7 mouse cellular contexts compared by ENCODE assay signal in genomic region chr13:21833461-21833860, GRCm38 (mm10). TPM values are rescaled to one million over a fixed set of nuclear protein-coding genes. Genes with fewer than 3 reads are reported as not detected.
DNase-seq lines count a peak whose midpoint lies in the region; ATAC-seq and TF ChIP-seq lines count a peak whose summit lies in the region.
"Not testable (repeated sequence)": the region's sequence is repeated elsewhere in the genome, so short reads cannot be mapped to it uniquely, and the experiment has no call there.

Gene Hist1h2ap, minus strand, starts transcription at chr13:21833507.
Gene Hist1h2br, plus strand, starts transcription at chr13:21833743.

- peak; percentile 97 for ATAC-seq in forebrain, embryonic 13.5 days
- ATAC-seq in heart, embryonic 13.5 days (ENCODE audit: extremely low read depth, insufficient number of reproducible peaks, low FRiP score, low TSS enrichment), result peak; percentile 87
- ATAC-seq in hindbrain, postnatal 0 days, result peak; percentile 96
- ATAC-seq in liver, embryonic 15.5 days (ENCODE audit: insufficient read depth), result peak; percentile 84
- peak; percentile 96 for ATAC-seq in midbrain, postnatal 0 days (ENCODE audit: low FRiP score)

- TF ChIP-seq CTCF in hindbrain, postnatal 0 days (IDR thresholded peaks at IDR 0.05; ENCODE audit: low read depth); midbrain, postnatal 0 days (IDR thresholded peaks at IDR 0.05): not testable (repeated sequence)

- WGBS in forebrain, embryonic 13.5 days, result no CpG with 5 or more reads among the region's 24 CpGs
- WGBS in heart, embryonic 13.5 days, result no CpG with 5 or more reads among the region's 24 CpGs
- WGBS in hindbrain, postnatal 0 days, result no CpG with 5 or more reads among the region's 24 CpGs
- no CpG with 5 or more reads among the region's 24 CpGs for WGBS in liver, embryonic 15.5 days (ENCODE audit: insufficient replicate concordance)
- whole genome bisulfite sequencing in midbrain, postnatal 0 days, result no CpG with 5 or more reads among the region's 24 CpGs

- not testable (repeated sequence) for H3K36me3 ChIP-seq in forebrain, embryonic 13.5 days (ENCODE audit: poor library complexity, severe bottlenecking); heart, embryonic 13.5 days; hindbrain, postnatal 0 days (ENCODE audit: insufficient read depth, low read length); liver, embryonic 15.5 days (replicated peaks); midbrain, postnatal 0 days (ENCODE audit: insufficient read depth, low read length)

- H3K9me3 ChIP-seq in forebrain, embryonic 13.5 days (replicated peaks); heart, embryonic 13.5 days; hindbrain, postnatal 0 days (ENCODE audit: low read length); liver, embryonic 15.5 days (replicated peaks); midbrain, postnatal 0 days (ENCODE audit: low read length): not testable (repeated sequence)

- not testable (repeated sequence) for H3K4me1 ChIP-seq in forebrain, embryonic 13.5 days; heart, embryonic 13.5 days; hindbrain, postnatal 0 days (ENCODE audit: insufficient read depth, low read length); midbrain, postnatal 0 days (ENCODE audit: insufficient read depth, low read length)
- peaks cover 15% of the 10 kb centered on the region for H3K4me1 ChIP-seq in liver, embryonic 15.5 days (replicated peaks)

- H3K9ac ChIP-seq in forebrain, embryonic 13.5 days; heart, embryonic 13.5 days; hindbrain, postnatal 0 days (replicated peaks; ENCODE audit: low read length); liver, embryonic 15.5 days; midbrain, postnatal 0 days (replicated peaks; ENCODE audit: low read length, poor library complexity, severe bottlenecking): not testable (repeated sequence)

- H3K27ac ChIP-seq in forebrain, embryonic 13.5 days; heart, embryonic 13.5 days (replicated peaks); hindbrain, postnatal 0 days; liver, embryonic 15.5 days (replicated peaks); midbrain, postnatal 0 days (ENCODE audit: low read depth, low read length): not testable (repeated sequence)

- not testable (repeated sequence) for H3K4me2 ChIP-seq in forebrain, embryonic 13.5 days; heart, embryonic 13.5 days; hindbrain, postnatal 0 days (ENCODE audit: low read depth, low read length); liver, embryonic 15.5 days; midbrain, postnatal 0 days (ENCODE audit: low read depth, low read length, poor library complexity, severe bottlenecking)

- not testable (repeated sequence) for H3K4me3 ChIP-seq in forebrain, embryonic 13.5 days; heart, embryonic 13.5 days; hindbrain, postnatal 0 days (ENCODE audit: low read length); liver, embryonic 15.5 days (replicated peaks); midbrain, postnatal 0 days (ENCODE audit: low read depth, low read length)

- H3K27me3 ChIP-seq in forebrain, embryonic 13.5 days; heart, embryonic 13.5 days (replicated peaks); hindbrain, postnatal 0 days (ENCODE audit: insufficient read depth, low read length); liver, embryonic 15.5 days; midbrain, postnatal 0 days (ENCODE audit: insufficient read depth, low read length): not testable (repeated sequence)

- DNase-seq in adrenal gland, postnatal 25 days; hindbrain, postnatal 0 days (ENCODE audit: low spot score); left cerebral cortex, adult 18-20 months (ENCODE audit: low spot score in 2 of 2); midbrain, postnatal 0 days (ENCODE audit: low spot score): not testable (repeated sequence)

RNA-seq across cellular contexts. Expression of gene Hist1h2ap, which starts in this region (rescaled TPM):
- 4.5 and 108 TPM in 2 replicates for total RNA-seq in adrenal gland, postnatal 25 days (2021)
- 4,205 and 5,125 TPM in 2 replicates for polyA plus RNA-seq in forebrain, embryonic 13.5 days (2015; fragmentation: Nextera tagmentation; extraction: Ambion mirVana)
- polyA plus RNA-seq in heart, embryonic 13.5 days (2015; fragmentation: Nextera tagmentation; extraction: Ambion mirVana), result 1,655 and 1,669 TPM in 2 replicates
- total RNA-seq in hindbrain, postnatal 0 days (2014; rRNA removed), result 1,318 and 1,554 TPM in 2 replicates
- polyA plus RNA-seq in hindbrain, postnatal 0 days (2015; fragmentation: Nextera tagmentation; extraction: Ambion mirVana), result 798 and 958 TPM in 2 replicates
- 10 to 100 TPM; 27.2 to 27.7 TPM for total RNA-seq in left cerebral cortex, adult 18-20 months (2021)
- 3,475 and 4,316 TPM in 2 replicates for polyA plus RNA-seq in liver, embryonic 15.5 days (2015; fragmentation: Nextera tagmentation; extraction: Ambion mirVana)
- total RNA-seq in midbrain, postnatal 0 days (2014; rRNA removed), result 409 and 620 TPM in 2 replicates
- 282 and 299 TPM in 2 replicates for polyA plus RNA-seq in midbrain, postnatal 0 days (2015; fragmentation: Nextera tagmentation; extraction: Ambion mirVana)

RNA-seq across cellular contexts. Expression of gene Hist1h2br, which starts in this region (rescaled TPM):
- 39.7 and 86.5 TPM in 2 replicates for total RNA-seq in adrenal gland, postnatal 25 days (2021)
- 24.7 and 27.2 TPM in 2 replicates for polyA plus RNA-seq in forebrain, embryonic 13.5 days (2015; fragmentation: Nextera tagmentation; extraction: Ambion mirVana)
- 9.2 and 10.8 TPM in 2 replicates for polyA plus RNA-seq in heart, embryonic 13.5 days (2015; fragmentation: Nextera tagmentation; extraction: Ambion mirVana)
- 757 and 1,216 TPM in 2 replicates for total RNA-seq in hindbrain, postnatal 0 days (2014; rRNA removed)
- 4.7 and 7.4 TPM in 2 replicates for polyA plus RNA-seq in hindbrain, postnatal 0 days (2015; fragmentation: Nextera tagmentation; extraction: Ambion mirVana)
- total RNA-seq in left cerebral cortex, adult 18-20 months (2021), result 10 to 100 TPM; 22.9 to 33.6 TPM
- polyA plus RNA-seq in liver, embryonic 15.5 days (2015; fragmentation: Nextera tagmentation; extraction: Ambion mirVana), result 25.5 and 29.5 TPM in 2 replicates
- 112 and 283 TPM in 2 replicates for total RNA-seq in midbrain, postnatal 0 days (2014; rRNA removed)
- 3.0 and 4.0 TPM in 2 replicates for polyA plus RNA-seq in midbrain, postnatal 0 days (2015; fragmentation: Nextera tagmentation; extraction: Ambion mirVana)
